Mouse (Mus musculus): ENCODE data around the gene Ptafr. TPM values are rescaled to one million over a fixed set of nuclear protein-coding genes. Genes with fewer than 3 reads are reported as not detected.

The Ptafr gene
- polyA plus RNA-seq (2012; rRNA removed): 2.9 and 3.1 TPM in 2 replicates

GRCm38 (mm10) chr4:132563965-132564364 is at the start of gene Ptafr:
Gene Ptafr, plus strand, starts transcription at chr4:132564067.
- H3K4me3 ChIP-seq (ENCODE audit: low read depth, low read length): peak within 1 kb of the TSS; percentile 24
- no peak for TF ChIP-seq CTCF (IDR thresholded peaks at IDR 0.05; ENCODE audit: extremely low read depth, insufficient read length, insufficient replicate concordance, low read depth, low read length)
- no peak for TF ChIP-seq POLR2A (IDR thresholded peaks at IDR 0.05; ENCODE audit: low read depth, low read length)

GRCm38 (mm10) chr4:132514555-132515135 is 49.2 kb upstream of the Ptafr start:
- Histone ChIP-seq H3K27ac (ENCODE audit: insufficient read depth, low read depth, low read length) (peak overlapping the region; percentile 97), H3K4me3 (ENCODE audit: low read depth, low read length) (peak overlapping the region; percentile 69; the same call in 1 of the 2 replicates), H3K4me1 (ENCODE audit: control insufficient read depth, insufficient read depth, insufficient read length, low read length) (peaks cover 9% of the 10 kb centered on the region; the same call in 1 of the 2 replicates), H3K27me3 (ENCODE audit: control insufficient read depth, insufficient read depth, low read length) (no peaks in the 10 kb centered on the region), H3K36me3 (ENCODE audit: control insufficient read depth, insufficient read depth, low read length) (no peaks in the 10 kb centered on the region)
- TF ChIP-seq CTCF (IDR thresholded peaks at IDR 0.05; ENCODE audit: extremely low read depth, insufficient read length, insufficient replicate concordance, low read depth, low read length): peak; percentile 93; the same call in 1 of the 2 replicates
- TF ChIP-seq POLR2A (IDR thresholded peaks at IDR 0.05; ENCODE audit: low read depth, low read length): no peak
- WGBS: 2% methylated on average over 21 of the region's 21 CpGs

More at GRCm38 (mm10) chr4:132563965-132564364, at the start of gene Ptafr:
- WGBS: 46% methylated on average over 4 of the region's 4 CpGs
- H3K27ac ChIP-seq (ENCODE audit: insufficient read depth, low read depth, low read length): peak within 1 kb of the TSS; percentile 50
- peaks cover 17% of the 10 kb centered on the region; the same call in 1 of the 2 replicates for H3K4me1 ChIP-seq (ENCODE audit: control insufficient read depth, insufficient read depth, insufficient read length, low read length)
- H3K36me3 ChIP-seq (ENCODE audit: control insufficient read depth, insufficient read depth, low read length): no peaks in the 10 kb centered on the region
- H3K27me3 ChIP-seq (ENCODE audit: control insufficient read depth, insufficient read depth, low read length): no peaks in the 10 kb centered on the region

GRCm38 (mm10) chr4:132515369-132516155 is 48.3 kb upstream of the Ptafr start:
- TF ChIP-seq CTCF (IDR thresholded peaks at IDR 0.05; ENCODE audit: extremely low read depth, insufficient read length, insufficient replicate concordance, low read depth, low read length): no peak
- TF ChIP-seq POLR2A (IDR thresholded peaks at IDR 0.05; ENCODE audit: low read depth, low read length): peak; percentile 71; the same call in 1 of the 2 replicates
- Histone ChIP-seq H3K27ac (ENCODE audit: insufficient read depth, low read depth, low read length) (peak overlapping the region; percentile 97), H3K4me1 (ENCODE audit: control insufficient read depth, insufficient read depth, insufficient read length, low read length) (peaks cover 9% of the 10 kb centered on the region; the same call in 1 of the 2 replicates), H3K27me3 (ENCODE audit: control insufficient read depth, insufficient read depth, low read length) (no peaks in the 10 kb centered on the region), H3K36me3 (ENCODE audit: control insufficient read depth, insufficient read depth, low read length) (no peaks in the 10 kb centered on the region), H3K4me3 (ENCODE audit: low read depth, low read length) (peak overlapping the region; percentile 69)
- WGBS: 18% methylated on average over 22 of the region's 22 CpGs

GRCm38 (mm10) chr4:132518066-132518465 is 45.8 kb upstream of the Ptafr start:
- 24% methylated on average over 8 of the region's 8 CpGs for WGBS
- H3K27ac ChIP-seq (ENCODE audit: insufficient read depth, low read depth, low read length): peak overlapping the region; percentile 76
- H3K4me3 ChIP-seq (ENCODE audit: low read depth, low read length): no peak overlapping the region
- no peaks in the 10 kb centered on the region for H3K36me3 ChIP-seq (ENCODE audit: control insufficient read depth, insufficient read depth, low read length)
- no peaks in the 10 kb centered on the region for H3K27me3 ChIP-seq (ENCODE audit: control insufficient read depth, insufficient read depth, low read length)
- peaks cover 9% of the 10 kb centered on the region; the same call in 1 of the 2 replicates for H3K4me1 ChIP-seq (ENCODE audit: control insufficient read depth, insufficient read depth, insufficient read length, low read length)
- TF ChIP-seq POLR2A (IDR thresholded peaks at IDR 0.05; ENCODE audit: low read depth, low read length) (no peak), CTCF (IDR thresholded peaks at IDR 0.05; ENCODE audit: extremely low read depth, insufficient read length, insufficient replicate concordance, low read depth, low read length) (no peak)

DNA sequence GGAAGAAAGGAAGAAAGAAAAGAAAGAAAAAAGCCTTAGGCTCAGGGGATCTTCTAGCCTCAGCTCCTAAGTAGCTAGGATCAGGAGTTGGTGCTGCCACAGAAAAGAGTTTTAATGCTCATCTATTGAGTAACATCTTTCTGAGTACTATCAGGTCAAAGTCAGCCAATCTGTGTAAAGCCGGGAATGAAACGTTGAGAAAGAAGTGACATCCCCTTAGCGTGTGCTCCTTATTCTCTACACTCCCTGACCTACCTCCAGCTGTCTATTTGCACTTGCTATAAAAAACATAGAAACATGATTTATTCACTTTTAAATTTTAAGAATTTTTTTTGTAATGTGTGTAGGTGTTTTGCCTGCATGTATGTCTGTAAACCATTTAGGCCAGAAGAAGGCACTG is 44.7 kb upstream of the Ptafr start:
- no peak overlapping the region for H3K4me3 ChIP-seq (ENCODE audit: low read depth, low read length)

DNA sequence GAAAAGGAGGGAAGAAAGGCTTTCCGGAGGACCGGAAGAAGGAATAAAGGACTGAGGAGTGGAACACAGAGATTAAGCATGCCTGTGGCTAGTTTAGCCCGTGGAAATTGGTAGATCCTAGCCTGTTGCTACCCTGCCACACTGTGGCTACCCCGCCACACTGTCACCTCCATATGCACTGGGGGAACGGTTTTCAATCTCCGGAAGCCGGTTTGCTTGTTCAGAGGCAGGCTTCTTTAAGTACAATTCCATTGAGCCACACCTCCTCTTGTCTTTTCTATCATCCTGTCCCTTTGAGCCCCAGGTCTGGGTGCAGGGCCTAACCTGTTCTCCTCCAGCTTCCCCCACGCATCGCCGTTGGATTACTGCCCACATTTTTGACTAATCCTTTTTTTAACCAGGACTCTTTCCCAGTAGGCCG is 39.5 kb upstream of the Ptafr start:
- H3K27me3 ChIP-seq (ENCODE audit: control insufficient read depth, insufficient read depth, low read length): no peaks in the 10 kb centered on the region
- no peak for TF ChIP-seq CTCF (IDR thresholded peaks at IDR 0.05; ENCODE audit: extremely low read depth, insufficient read length, insufficient replicate concordance, low read depth, low read length)
- no peaks in the 10 kb centered on the region for H3K36me3 ChIP-seq (ENCODE audit: control insufficient read depth, insufficient read depth, low read length)
- 16% methylated on average over 11 of the region's 11 CpGs for WGBS
- peak overlapping the region; percentile 92 for H3K27ac ChIP-seq (ENCODE audit: insufficient read depth, low read depth, low read length)
- H3K4me1 ChIP-seq (ENCODE audit: control insufficient read depth, insufficient read depth, insufficient read length, low read length): peaks cover 6% of the 10 kb centered on the region; the same call in 1 of the 2 replicates
- H3K4me3 ChIP-seq (ENCODE audit: low read depth, low read length): no peak overlapping the region

More for the DNA sequence above, 44.7 kb upstream of the Ptafr start:
- 64% methylated on average over 3 of the region's 3 CpGs for WGBS
- Histone ChIP-seq H3K36me3 (ENCODE audit: control insufficient read depth, insufficient read depth, low read length) (no peaks in the 10 kb centered on the region), H3K27ac (ENCODE audit: insufficient read depth, low read depth, low read length) (no peak overlapping the region), H3K27me3 (ENCODE audit: control insufficient read depth, insufficient read depth, low read length) (no peaks in the 10 kb centered on the region), H3K4me1 (ENCODE audit: control insufficient read depth, insufficient read depth, insufficient read length, low read length) (peaks cover 9% of the 10 kb centered on the region; the same call in 1 of the 2 replicates)
- TF ChIP-seq POLR2A (IDR thresholded peaks at IDR 0.05; ENCODE audit: low read depth, low read length): no peak
- no peak for TF ChIP-seq CTCF (IDR thresholded peaks at IDR 0.05; ENCODE audit: extremely low read depth, insufficient read length, insufficient replicate concordance, low read depth, low read length)

- Histone ChIP-seq H3K4me1 (ENCODE audit: control insufficient read depth, insufficient read depth, insufficient read length, low read length) (peaks cover 6% of the 10 kb centered on the region; the same call in 1 of the 2 replicates), H3K27me3 (ENCODE audit: control insufficient read depth, insufficient read depth, low read length) (no peaks in the 10 kb centered on the region), H3K27ac (ENCODE audit: insufficient read depth, low read depth, low read length) (peak overlapping the region; percentile 92), H3K36me3 (ENCODE audit: control insufficient read depth, insufficient read depth, low read length) (no peaks in the 10 kb centered on the region; the same call in 1 of the 2 replicates), H3K4me3 (ENCODE audit: low read depth, low read length) (no peak overlapping the region)
- WGBS: 23% methylated on average over 6 of the region's 6 CpGs
- TF ChIP-seq CTCF (IDR thresholded peaks at IDR 0.05; ENCODE audit: extremely low read depth, insufficient read length, insufficient replicate concordance, low read depth, low read length) (no peak), POLR2A (IDR thresholded peaks at IDR 0.05; ENCODE audit: low read depth, low read length) (no peak)
Observed at GRCm38 (mm10) chr4:132524808-132525207, 39.1 kb upstream of the Ptafr start.
